Mouse (Mus musculus): ENCODE results near the gene Ints6l. TPM values are rescaled to one million over a fixed set of nuclear protein-coding genes. Genes with fewer than 3 reads are reported as not detected.

Gene Ints6l
- polyA plus RNA-seq, 1 experiment: 6.8 TPM

DNA sequence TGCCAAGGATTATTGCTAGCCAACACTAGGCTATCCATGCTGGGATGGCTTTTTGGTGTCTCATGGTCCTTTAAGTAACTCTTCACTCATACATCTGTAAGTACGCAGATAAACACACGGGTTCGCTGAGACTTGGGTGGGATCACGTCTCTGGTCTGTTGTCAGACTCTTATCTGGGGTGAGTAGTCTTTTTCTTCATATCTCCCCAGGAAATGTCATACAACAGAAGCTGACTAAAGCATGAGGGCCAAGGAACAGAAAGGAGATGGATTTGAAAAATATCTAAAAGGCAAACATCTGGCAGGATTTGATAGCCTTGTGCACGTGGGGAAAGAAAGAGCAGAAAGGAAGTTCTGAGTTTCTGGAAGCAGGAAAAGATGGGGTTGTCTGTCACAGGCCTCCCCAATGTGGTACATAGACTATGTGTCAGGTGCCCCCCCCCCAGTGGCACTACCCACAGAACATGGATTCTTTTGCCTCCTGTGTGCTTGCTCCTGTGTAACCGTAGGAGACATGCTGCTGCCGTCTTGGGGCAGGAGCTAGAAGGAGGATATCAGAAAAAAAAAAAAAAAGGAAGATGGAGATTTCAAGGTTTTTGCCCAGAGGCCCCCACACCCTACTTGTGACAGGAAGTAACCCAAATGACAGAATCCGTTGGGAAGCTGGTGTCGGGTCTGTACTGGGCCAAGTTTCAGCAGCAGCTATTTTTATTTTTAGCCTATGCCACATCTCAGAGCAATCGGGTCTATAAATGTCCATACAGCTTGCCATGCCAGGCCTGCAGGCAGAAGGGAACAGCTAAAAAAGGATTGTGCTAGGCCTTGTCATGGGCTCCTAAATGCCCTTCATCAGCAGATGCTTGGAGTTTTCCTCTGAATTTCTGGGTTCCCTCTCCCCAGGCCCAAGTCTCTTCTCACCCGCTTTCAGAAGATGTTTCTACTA lies 7.9 kb upstream of the Ints6l start:
- H3K36me3 ChIP-seq (ENCODE audit: control insufficient read depth, insufficient read depth, low read length): no peaks in the 10 kb centered on the region
- H3K27ac ChIP-seq (ENCODE audit: control insufficient read depth, insufficient read depth, low read depth, low read length): no peak overlapping the region
- no peaks in the 10 kb centered on the region for H3K27me3 ChIP-seq (ENCODE audit: control insufficient read depth, insufficient read depth, low read length)
- H3K4me3 ChIP-seq (ENCODE audit: control insufficient read depth, low read depth, low read length): no peak overlapping the region
- H3K4me1 ChIP-seq (ENCODE audit: control insufficient read depth, insufficient read depth, low read length): no peaks in the 10 kb centered on the region
- no peak for TF ChIP-seq POLR2A (IDR thresholded peaks at IDR 0.05; ENCODE audit: control insufficient read depth, low read depth, low read length)
- TF ChIP-seq CTCF (IDR thresholded peaks at IDR 0.05; ENCODE audit: control insufficient read depth, insufficient read depth, insufficient replicate concordance, low read depth, low read length): no peak

GRCm38 (mm10) chrX:56447524-56448015 lies 7.1 kb upstream of the Ints6l start, which contains the start of gene Gm2174:
Gene Gm2174 (plus strand): TSS chrX:56447965.
- no peaks in the 10 kb centered on the region for H3K27me3 ChIP-seq (ENCODE audit: control insufficient read depth, insufficient read depth, low read length)
- no peak within 1 kb of the TSS for H3K27ac ChIP-seq (ENCODE audit: control insufficient read depth, insufficient read depth, low read depth, low read length)
- H3K4me1 ChIP-seq (ENCODE audit: control insufficient read depth, insufficient read depth, low read length): no peaks in the 10 kb centered on the region
- no peak within 1 kb of the TSS for H3K4me3 ChIP-seq (ENCODE audit: control insufficient read depth, low read depth, low read length)
- TF ChIP-seq CTCF (IDR thresholded peaks at IDR 0.05; ENCODE audit: control insufficient read depth, insufficient read depth, insufficient replicate concordance, low read depth, low read length) (no peak), POLR2A (IDR thresholded peaks at IDR 0.05; ENCODE audit: control insufficient read depth, low read depth, low read length) (no peak)
- no peaks in the 10 kb centered on the region for H3K36me3 ChIP-seq (ENCODE audit: control insufficient read depth, insufficient read depth, low read length)

DNA sequence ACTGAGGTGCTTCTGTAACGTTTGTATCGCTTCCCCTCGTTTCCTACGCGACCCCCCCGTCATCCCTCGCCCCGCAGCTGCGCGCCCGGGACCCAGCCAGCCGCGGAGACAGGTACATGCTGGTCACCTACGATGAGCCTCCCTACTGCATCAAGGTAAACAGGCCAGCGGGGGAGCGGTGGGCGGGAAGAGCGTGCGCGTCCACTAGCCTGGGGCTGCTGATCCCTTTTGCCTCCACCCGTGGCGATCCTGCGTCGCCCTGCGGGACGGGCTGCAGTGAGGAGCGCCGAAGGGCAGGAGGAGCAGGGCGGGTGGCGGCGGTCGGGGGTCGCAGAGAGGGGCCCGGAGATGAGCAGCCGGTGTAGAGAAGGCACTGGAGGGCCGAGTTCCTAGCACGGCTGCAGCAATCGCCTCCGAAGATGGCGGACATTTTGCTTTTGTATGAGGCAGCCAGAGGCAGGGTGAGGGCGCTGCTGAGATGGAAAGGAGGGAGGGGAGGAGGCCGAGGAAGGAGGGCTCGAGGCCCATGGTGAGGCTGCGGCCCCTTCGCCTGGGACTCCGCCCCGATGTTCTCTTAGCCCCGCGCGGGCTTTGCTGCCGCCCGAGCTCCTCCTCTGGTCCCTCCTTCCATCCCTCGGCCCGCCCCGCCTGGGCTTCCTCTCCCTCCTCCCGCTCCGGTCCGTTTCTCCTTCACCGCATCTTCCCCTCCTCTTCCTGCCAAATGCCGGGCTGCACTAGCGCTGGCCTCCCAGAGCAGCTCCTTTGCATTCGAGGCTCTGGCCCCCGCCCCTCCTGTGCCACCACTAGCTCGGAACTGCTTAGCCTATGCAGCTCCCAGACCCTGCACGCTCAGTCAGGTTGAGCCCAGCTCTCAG lies 952 bp downstream of the Ints6l start:
- TF ChIP-seq POLR2A (IDR thresholded peaks at IDR 0.05; ENCODE audit: control insufficient read depth, low read depth, low read length): no peak
- no peak for TF ChIP-seq CTCF (IDR thresholded peaks at IDR 0.05; ENCODE audit: control insufficient read depth, insufficient read depth, insufficient replicate concordance, low read depth, low read length)
- Histone ChIP-seq H3K27me3 (ENCODE audit: control insufficient read depth, insufficient read depth, low read length) (no peaks in the 10 kb centered on the region), H3K4me1 (ENCODE audit: control insufficient read depth, insufficient read depth, low read length) (0 out of 2 replicates have a peak, but pooled peaks cover 2% of the 10 kb centered on the region)

DNA sequence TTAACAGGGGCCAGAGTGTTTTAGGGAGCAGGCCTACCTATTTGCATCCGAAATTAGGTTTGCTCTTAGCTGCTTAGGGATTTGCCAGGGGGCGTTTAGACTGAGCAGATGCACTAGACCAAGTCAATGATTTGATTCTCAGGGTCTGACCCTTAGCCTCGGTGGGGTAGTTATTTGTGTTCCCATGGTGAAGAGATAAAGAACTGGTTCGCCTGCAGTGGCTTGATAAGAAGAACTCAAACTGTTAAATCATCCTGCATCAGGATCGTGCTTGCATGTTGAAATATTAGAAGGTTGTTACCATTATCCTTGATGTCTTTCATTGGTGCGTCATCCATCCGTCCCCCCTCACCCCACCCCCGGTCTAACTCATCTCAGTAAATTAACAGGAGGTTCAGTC lies 1.7 kb downstream of the Ints6l start:
- TF ChIP-seq CTCF (IDR thresholded peaks at IDR 0.05; ENCODE audit: control insufficient read depth, insufficient read depth, insufficient replicate concordance, low read depth, low read length) (no peak), POLR2A (IDR thresholded peaks at IDR 0.05; ENCODE audit: control insufficient read depth, low read depth, low read length) (no peak)
- no peaks in the 10 kb centered on the region for H3K36me3 ChIP-seq (ENCODE audit: control insufficient read depth, insufficient read depth, low read length)
- H3K4me1 ChIP-seq (ENCODE audit: control insufficient read depth, insufficient read depth, low read length): 0 out of 2 replicates have a peak, but pooled peaks cover 2% of the 10 kb centered on the region
- H3K27me3 ChIP-seq (ENCODE audit: control insufficient read depth, insufficient read depth, low read length): no peaks in the 10 kb centered on the region
- no peak overlapping the region for H3K27ac ChIP-seq (ENCODE audit: control insufficient read depth, insufficient read depth, low read depth, low read length)
- no peak overlapping the region; the same call in 1 of the 2 replicates for H3K4me3 ChIP-seq (ENCODE audit: control insufficient read depth, low read depth, low read length)

More for the DNA sequence above, 952 bp downstream of the Ints6l start:
- H3K4me3 ChIP-seq (ENCODE audit: control insufficient read depth, low read depth, low read length): peak overlapping the region; percentile 88
- peak overlapping the region; percentile 82 for H3K27ac ChIP-seq (ENCODE audit: control insufficient read depth, insufficient read depth, low read depth, low read length)
- no peaks in the 10 kb centered on the region for H3K36me3 ChIP-seq (ENCODE audit: control insufficient read depth, insufficient read depth, low read length)

- Histone ChIP-seq H3K4me3 (ENCODE audit: control insufficient read depth, low read depth, low read length) (no peak overlapping the region), H3K4me1 (ENCODE audit: control insufficient read depth, insufficient read depth, low read length) (no peaks in the 10 kb centered on the region), H3K36me3 (ENCODE audit: control insufficient read depth, insufficient read depth, low read length) (no peaks in the 10 kb centered on the region), H3K27ac (ENCODE audit: control insufficient read depth, insufficient read depth, low read depth, low read length) (0 out of 2 replicates have a peak overlapping the region, but pooled peaks have one; percentile 13), H3K27me3 (ENCODE audit: control insufficient read depth, insufficient read depth, low read length) (no peaks in the 10 kb centered on the region)
- no peak for TF ChIP-seq POLR2A (IDR thresholded peaks at IDR 0.05; ENCODE audit: control insufficient read depth, low read depth, low read length)
- TF ChIP-seq CTCF (IDR thresholded peaks at IDR 0.05; ENCODE audit: control insufficient read depth, insufficient read depth, insufficient replicate concordance, low read depth, low read length): no peak
Observed at GRCm38 (mm10) chrX:56462020-56462933, 7.6 kb downstream of the Ints6l start.

DNA sequence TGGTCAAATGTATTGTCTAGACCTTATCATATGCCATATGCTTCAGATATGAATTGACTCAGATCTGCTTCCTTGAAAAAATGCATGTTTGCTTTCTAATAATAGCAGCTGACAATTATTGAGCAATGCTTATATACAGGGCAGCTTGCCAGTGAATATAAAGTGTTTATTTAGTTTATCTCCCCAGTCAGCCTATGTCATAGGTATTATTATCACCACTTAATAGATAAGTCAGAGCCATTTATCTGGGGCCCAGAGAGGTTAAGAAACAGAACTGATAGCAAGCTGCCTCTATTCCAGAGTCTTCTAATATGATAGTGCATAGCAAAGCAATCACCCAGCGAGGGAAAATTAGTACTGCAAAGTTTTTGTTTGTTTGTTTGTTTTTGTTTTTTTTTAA lies 10.2 kb downstream of the Ints6l start:
- H3K4me1 ChIP-seq (ENCODE audit: control insufficient read depth, insufficient read depth, low read length): no peaks in the 10 kb centered on the region
- no peak overlapping the region for H3K27ac ChIP-seq (ENCODE audit: control insufficient read depth, insufficient read depth, low read depth, low read length)
- no peaks in the 10 kb centered on the region for H3K36me3 ChIP-seq (ENCODE audit: control insufficient read depth, insufficient read depth, low read length)
- H3K4me3 ChIP-seq (ENCODE audit: control insufficient read depth, low read depth, low read length): no peak overlapping the region
- H3K27me3 ChIP-seq (ENCODE audit: control insufficient read depth, insufficient read depth, low read length): no peaks in the 10 kb centered on the region
- no peak for TF ChIP-seq POLR2A (IDR thresholded peaks at IDR 0.05; ENCODE audit: control insufficient read depth, low read depth, low read length)
- TF ChIP-seq CTCF (IDR thresholded peaks at IDR 0.05; ENCODE audit: control insufficient read depth, insufficient read depth, insufficient replicate concordance, low read depth, low read length): no peak
